Mouse (Mus musculus): ENCODE data around the gene Phgdh. TPM values are rescaled to one million over a fixed set of nuclear protein-coding genes. Genes with fewer than 3 reads are reported as not detected.
A peak's percentile ranks its signal among the peaks of the same experiment; 100 is the strongest.

Phgdh gene
- polyA plus RNA-seq, 1 experiment from 2014 or later: 487 TPM

GRCm38 (mm10) chr3:98355344-98356025 is 15.7 kb upstream of the Phgdh start:
- H3K27me3 ChIP-seq: no peaks in the 10 kb centered on the region
- peak; percentile 71 for TF ChIP-seq CTCF (IDR thresholded peaks at IDR 0.05)
- POLR2A ChIA-PET: interaction anchor here (1.1 to 2.4 kb wide), 3 partner anchors 16 to 27 kb away, joined by 3 to 12 read pairs (median 5); partner anchors contain the start of genes Phgdh and Zfp697
- peak; percentile 97 for DNase-seq (ENCODE audit: low read depth, low spot score)
- ATAC-seq: peak; percentile 98
- in situ Hi-C loops (cut with MboI; ENCODE audit: low pct_unique_long_range_greater_than_20kb): loop anchor here (10.0 kb wide), 1 partner anchor 269 kb away; no protein-coding TSS in a partner anchor
- CTCF ChIA-PET: interaction anchor here (0.9 to 2.5 kb wide), 5 partner anchors 17 to 63 kb away, joined by 3 to 12 read pairs (median 3); partner anchors contain the start of genes Phgdh and Zfp697

- H3K27me3 ChIP-seq: no peaks in the 10 kb centered on the region
- DNase-seq (ENCODE audit: low read depth, low spot score) (no peak), ATAC-seq (no peak)
- ChIA-PET CTCF (interaction anchor here (0.8 to 2.5 kb wide), 6 partner anchors 8 to 668 kb away, joined by 3 to 12 read pairs (median 4); partner anchors contain the start of gene Phgdh), POLR2A (interaction anchor here (2.4 kb wide), 1 partner anchor 15 kb away, joined by 12 read pairs; the partner anchor contains the start of gene Phgdh)
- TF ChIP-seq CTCF (IDR thresholded peaks at IDR 0.05): peak; percentile 82
- in situ Hi-C loops (cut with MboI; ENCODE audit: low pct_unique_long_range_greater_than_20kb): loop anchor here (10.0 kb wide), 1 partner anchor 271 kb away; no protein-coding TSS in a partner anchor
Measured at GRCm38 (mm10) chr3:98353892-98354291, 14.1 kb upstream of the Phgdh start.

DNA sequence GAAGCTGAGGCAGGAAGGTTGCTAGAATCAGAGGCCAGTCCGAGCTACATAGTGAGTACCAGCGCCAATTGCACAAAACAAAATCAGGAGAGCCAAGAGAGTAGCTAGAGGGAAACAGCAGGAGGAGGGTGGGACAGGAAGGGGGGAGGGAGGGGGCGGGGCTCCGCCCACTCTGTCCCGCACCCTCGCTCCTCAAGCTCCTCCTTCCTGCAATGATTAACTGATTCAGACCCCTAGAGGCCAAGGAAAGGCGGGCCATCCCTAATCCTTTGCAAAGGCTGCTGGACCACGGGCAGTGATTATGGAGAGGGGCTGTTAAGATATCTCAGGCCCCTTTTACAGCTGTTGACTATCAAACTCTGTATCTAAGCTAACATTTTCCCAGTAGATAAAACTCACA is 8.9 kb upstream of the Phgdh start:
- POLR2A ChIA-PET: interaction anchor here (1.0 kb wide), 2 partner anchors 8 to 10 kb away, joined by 3 read pairs; no protein-coding TSS in a partner anchor
- no peak for DNase-seq (ENCODE audit: low read depth, low spot score)
- CTCF ChIA-PET: interaction anchor here (1.1 kb wide), 1 partner anchor 31 kb away, joined by 3 read pairs; no protein-coding TSS in a partner anchor
- in situ Hi-C loops (cut with MboI; ENCODE audit: low pct_unique_long_range_greater_than_20kb): no loop called here
- ATAC-seq: no peak
- H3K27me3 ChIP-seq: no peaks in the 10 kb centered on the region
- no peak for TF ChIP-seq CTCF (IDR thresholded peaks at IDR 0.05)

GRCm38 (mm10) chr3:98348106-98348505 is 8.3 kb upstream of the Phgdh start:
- ATAC-seq (no peak), DNase-seq (ENCODE audit: low read depth, low spot score) (no peak)
- ChIA-PET CTCF (interaction anchor here (1.1 kb wide), 1 partner anchor 32 kb away, joined by 3 read pairs; no protein-coding TSS in a partner anchor), POLR2A (interaction anchor here (1.0 kb wide), 1 partner anchor 10 kb away, joined by 3 read pairs; no protein-coding TSS in a partner anchor)
- in situ Hi-C loops (cut with MboI; ENCODE audit: low pct_unique_long_range_greater_than_20kb): no loop called here
- H3K27me3 ChIP-seq: no peaks in the 10 kb centered on the region
- TF ChIP-seq CTCF (IDR thresholded peaks at IDR 0.05): no peak

DNA sequence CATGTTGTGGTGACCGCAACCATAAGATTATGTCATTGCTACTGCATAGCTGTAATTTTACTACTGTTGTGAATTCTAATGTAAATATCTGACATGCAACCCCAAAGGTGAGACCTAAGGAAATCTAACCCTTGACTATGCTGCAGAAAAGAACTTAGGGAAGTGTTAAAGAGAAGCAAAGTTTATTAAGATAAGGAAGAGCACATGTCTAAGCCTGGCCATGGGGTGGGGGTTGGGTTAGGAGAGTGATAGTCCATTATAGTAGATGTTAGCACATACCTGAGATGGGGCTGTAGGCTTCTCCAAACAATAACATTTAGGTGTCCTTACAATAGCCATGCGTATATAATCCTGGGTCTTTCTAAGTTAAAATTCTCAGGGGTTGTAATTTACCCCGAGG is 3.4 kb upstream of the Phgdh start:
- ATAC-seq: no peak
- POLR2A ChIA-PET: no interaction called here
- in situ Hi-C loops (cut with MboI; ENCODE audit: low pct_unique_long_range_greater_than_20kb): no loop called here
- CTCF ChIA-PET: interaction anchor here (1.1 to 2.0 kb wide), 2 partner anchors 8 to 17 kb away, joined by 3 to 5 read pairs; no protein-coding TSS in a partner anchor
- no peak for DNase-seq (ENCODE audit: low read depth, low spot score)
- H3K27me3 ChIP-seq: no peaks in the 10 kb centered on the region
- no peak for TF ChIP-seq CTCF (IDR thresholded peaks at IDR 0.05)

- CTCF ChIA-PET: interaction anchor here (1.4 to 2.0 kb wide), 2 partner anchors 9 to 10 kb away, joined by 3 to 5 read pairs; no protein-coding TSS in a partner anchor
Measured at GRCm38 (mm10) chr3:98340818-98341594, 1.2 kb upstream of the Phgdh start.

GRCm38 (mm10) chr3:98339097-98339705 is 589 bp downstream of the Phgdh start:
- ChIA-PET POLR2A (interaction anchor here (0.6 to 2.0 kb wide), 4 partner anchors 12 to 96 kb away, joined by 4 to 12 read pairs (median 5); no protein-coding TSS in a partner anchor), CTCF (interaction anchor here (2.5 kb wide), 1 partner anchor 16 kb away, joined by 12 read pairs; no protein-coding TSS in a partner anchor)
- DNase-seq (ENCODE audit: low read depth, low spot score) (no peak), ATAC-seq (peak; percentile 70)
- no peak for TF ChIP-seq CTCF (IDR thresholded peaks at IDR 0.05)
- in situ Hi-C loops (cut with MboI; ENCODE audit: low pct_unique_long_range_greater_than_20kb): no loop called here
- no peaks in the 10 kb centered on the region for H3K27me3 ChIP-seq

More at GRCm38 (mm10) chr3:98340818-98341594, 1.2 kb upstream of the Phgdh start:
- POLR2A ChIA-PET: interaction anchor here (1.0 kb wide), 1 partner anchor 8 kb away, joined by 3 read pairs; no protein-coding TSS in a partner anchor
- in situ Hi-C loops (cut with MboI; ENCODE audit: low pct_unique_long_range_greater_than_20kb): no loop called here
- TF ChIP-seq CTCF (IDR thresholded peaks at IDR 0.05): no peak
- no peak for DNase-seq (ENCODE audit: low read depth, low spot score)
- H3K27me3 ChIP-seq: no peaks in the 10 kb centered on the region
- ATAC-seq: no peak

DNA sequence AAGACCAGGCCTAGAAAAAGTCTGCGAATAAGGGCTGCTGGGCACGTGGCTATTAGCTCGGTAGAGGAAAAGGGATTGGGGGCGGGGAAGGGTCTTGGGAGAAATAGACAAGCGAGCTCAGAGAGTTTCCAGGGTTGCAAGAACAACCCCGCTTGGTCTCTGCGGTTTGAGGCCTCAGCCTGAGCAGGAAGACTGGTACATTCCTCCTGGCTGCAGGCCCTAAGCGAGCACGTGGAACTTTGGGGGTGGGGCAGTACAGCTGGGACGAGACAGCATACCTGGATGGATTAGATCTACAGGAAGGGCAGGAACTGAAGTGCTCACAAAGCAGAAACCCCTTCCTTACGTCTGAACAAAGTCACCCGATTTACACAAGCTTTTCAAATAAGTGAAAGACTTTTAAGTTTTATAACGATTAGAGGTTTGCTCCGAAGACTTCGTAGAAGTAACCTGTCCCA is 1.2 kb downstream of the Phgdh start:
- ATAC-seq: peak; percentile 79
- in situ Hi-C loops (cut with MboI; ENCODE audit: low pct_unique_long_range_greater_than_20kb): no loop called here
- no peaks in the 10 kb centered on the region for H3K27me3 ChIP-seq
- peak; percentile 83 for DNase-seq (ENCODE audit: low read depth, low spot score)
- CTCF ChIA-PET: interaction anchor here (0.9 to 2.5 kb wide), 2 partner anchors 11 to 16 kb away, joined by 3 to 12 read pairs; no protein-coding TSS in a partner anchor
- POLR2A ChIA-PET: interaction anchor here (0.9 to 2.0 kb wide), 3 partner anchors 10 to 44 kb away, joined by 3 to 12 read pairs (median 4); no protein-coding TSS in a partner anchor
- no peak for TF ChIP-seq CTCF (IDR thresholded peaks at IDR 0.05)
